Mouse (Mus musculus) olfactory bulb, adult 2 months (tissue): ENCODE data around the gene Gm5941. TPM values are rescaled to one million over a fixed set of nuclear protein-coding genes. Genes with fewer than 3 reads are reported as not detected.
"Not testable (repeated sequence)": the region's sequence is repeated elsewhere in the genome, so short reads cannot be mapped to it uniquely, and the experiment has no call there.

ENCODE experiments used
- H3K27ac ChIP-seq: fragments of 200-500 bp; 2 replicates; pipeline ENCODE4 v1.5.1; 2012; ENCODE audit warnings: low read depth, low read length; ENCODE audit not compliant: insufficient read depth
- H3K4me1 ChIP-seq: fragments of 200-500 bp; 2 replicates; pipeline ENCODE4 v1.6.1; 2012; ENCODE audit warnings: low read length; ENCODE audit not compliant: control insufficient read depth, insufficient read depth
- H3K4me3 ChIP-seq: fragments of 200-500 bp; 2 replicates; pipeline ENCODE4 v1.5.1; 2012; ENCODE audit warnings: mild to moderate bottlenecking, low read depth, low read length, moderate library complexity; ENCODE audit not compliant: insufficient read depth
- CTCF ChIP-seq: fragments of 200-500 bp; IDR thresholded peaks from 2 replicates; pipeline ENCODE4 v1.5.1; 2012; ENCODE audit warnings: low read depth, mild to moderate bottlenecking, low read length, moderate library complexity; ENCODE audit not compliant: insufficient read depth
- POLR2A ChIP-seq: fragments of 200-500 bp; IDR thresholded peaks from 2 replicates; pipeline ENCODE4 v1.6.1; 2012; ENCODE audit warnings: mild to moderate bottlenecking, low read depth, low read length, moderate library complexity; ENCODE audit not compliant: insufficient read depth
- WGBS: fragments of 180-500 bp; shearing (Covaris S2); methylation state at CpG from one replicate; pipeline ENCODE4 v1.1.7; 2018; 5-methylcytosine and 5-hydroxymethylcytosine counted together
- polyA plus RNA-seq: library from polyadenylated mRNA; stranded (reverse); fragments of >200 nt; gene quantifications from 2 replicates; pipeline ENCODE4 v1.2.4, GENCODE M21; 2012; ENCODE audit warnings: low replicate concordance; ENCODE audit not compliant: missing spikeins, insufficient read depth, insufficient read length

Gm5941 gene
- not detected in 2 replicates for polyA plus RNA-seq

DNA sequence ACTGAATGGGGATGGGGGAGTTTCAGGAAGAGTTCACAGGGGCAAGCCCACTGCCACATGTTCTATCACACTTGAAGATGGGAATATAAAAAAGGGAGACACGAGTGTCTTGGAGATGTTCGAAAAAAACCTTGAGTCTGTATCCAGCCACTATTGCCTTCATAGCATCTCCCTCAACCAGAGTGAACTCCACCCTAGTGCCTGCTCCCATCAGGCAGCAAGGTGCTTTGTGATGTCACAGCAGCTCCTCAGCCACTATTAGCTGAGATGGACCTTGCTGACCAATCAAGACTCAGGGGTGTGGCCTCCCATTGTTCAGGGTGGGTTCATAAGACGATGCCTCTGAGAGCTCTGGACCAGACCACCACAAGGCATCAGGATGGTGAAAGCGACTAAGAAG is at the start of gene Gm5941:
Gm5941 (plus strand) TSS at position 301 of the 400 bp plus-strand sequence.
- H3K4me1 ChIP-seq, H3K27ac ChIP-seq, H3K4me3 ChIP-seq: not testable (repeated sequence)
- WGBS, result 91% methylated on average over 4 of the region's 4 CpGs

DNA sequence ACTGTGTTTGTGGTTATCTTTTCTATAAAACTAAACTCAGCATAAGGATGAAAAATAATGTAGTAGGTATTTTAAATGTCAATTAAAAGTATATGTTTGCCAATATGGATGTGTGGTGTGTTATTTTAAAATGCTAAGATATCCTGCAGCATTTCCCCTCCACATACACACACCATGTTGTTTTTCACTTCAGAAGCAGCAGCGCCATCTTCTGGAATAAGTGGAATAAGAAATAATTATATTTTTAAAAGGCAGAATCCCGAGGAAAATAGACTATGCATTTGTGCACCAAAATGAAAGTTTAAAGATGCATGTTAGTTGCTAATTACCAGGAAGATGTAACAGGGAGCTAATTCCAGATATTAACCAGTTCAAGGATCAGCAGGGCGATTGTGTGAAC is 29.3 kb upstream of the Gm5941 start:
- H3K4me3 ChIP-seq, result no peak overlapping the region
- H3K27ac ChIP-seq, result no peak overlapping the region
- WGBS, result 24% methylated on average over 3 of the region's 3 CpGs
- TF ChIP-seq CTCF, result no peak
- no peak for TF ChIP-seq POLR2A
- no peaks in the 10 kb centered on the region for H3K4me1 ChIP-seq

DNA sequence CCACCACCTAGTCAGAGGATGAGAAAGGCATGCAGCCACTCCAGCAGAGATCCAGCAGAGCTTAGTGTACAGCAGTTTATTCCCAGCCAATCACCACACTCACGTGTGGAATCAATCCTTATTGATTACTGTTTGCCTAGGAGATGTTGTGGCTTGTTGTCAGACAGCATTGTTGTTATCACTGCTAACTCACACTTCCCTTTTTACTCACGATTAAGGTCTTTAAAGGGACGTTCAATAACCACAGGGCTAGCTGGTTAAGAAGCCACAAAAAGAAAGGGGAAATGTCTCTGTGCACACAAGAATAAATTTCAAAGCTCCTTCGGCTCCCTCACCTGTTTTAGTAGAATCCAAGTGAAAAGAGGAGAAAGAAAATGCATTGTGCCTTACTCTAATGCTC is 25.0 kb upstream of the Gm5941 start:
- Histone ChIP-seq H3K27ac (no peak overlapping the region), H3K4me3 (no peak overlapping the region), H3K4me1 (no peaks in the 10 kb centered on the region)
- no peak for TF ChIP-seq CTCF
- no peak for TF ChIP-seq POLR2A
- 65% methylated on average over 4 of the region's 4 CpGs for WGBS

DNA sequence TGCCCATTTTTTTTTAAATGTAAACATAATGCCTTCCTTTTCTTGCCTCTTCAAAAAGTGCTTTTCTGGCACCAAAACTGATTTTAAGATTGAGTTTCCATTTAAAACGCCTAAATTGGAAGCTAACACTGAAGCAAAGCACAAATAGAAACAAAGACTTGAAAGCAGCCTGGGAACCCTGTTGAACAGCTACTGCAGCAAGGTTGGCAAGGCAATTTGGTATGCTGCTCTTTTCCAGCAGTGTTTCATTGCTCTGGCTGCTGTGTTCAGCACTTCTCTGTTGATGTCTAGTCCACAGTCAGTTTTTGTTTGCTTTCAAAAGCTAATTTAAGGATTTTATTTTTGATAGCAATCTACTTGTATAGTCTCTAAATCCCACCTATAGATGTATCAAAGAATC is 8.5 kb downstream of the Gm5941 start:
- TF ChIP-seq CTCF (no peak), POLR2A (no peak)
- H3K4me3 ChIP-seq, result no peak overlapping the region
- WGBS, result 10% methylated on average over 1 of the region's 1 CpGs

DNA sequence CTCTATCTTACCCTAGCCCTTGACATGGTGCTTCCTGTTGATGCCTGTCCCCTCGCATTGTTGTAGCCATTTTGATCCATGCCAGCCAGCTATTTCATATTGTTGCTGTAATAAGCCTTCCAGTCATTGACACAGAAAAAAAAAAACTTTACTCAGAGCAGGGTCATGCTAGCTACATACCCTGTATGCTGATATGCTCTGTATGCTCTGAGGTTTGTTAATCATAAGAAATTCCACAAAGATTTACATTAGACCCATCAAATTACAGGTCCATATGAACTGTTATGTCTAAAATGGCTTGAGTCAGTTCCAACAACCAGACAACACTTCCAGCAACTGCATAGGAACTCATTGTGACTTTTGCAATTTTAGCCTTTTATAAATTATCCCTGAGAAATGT is 38.1 kb downstream of the Gm5941 start:
- WGBS, result 75% methylated on average over 1 of the region's 1 CpGs
- no peaks in the 10 kb centered on the region for H3K4me1 ChIP-seq
- H3K27ac ChIP-seq, result no peak overlapping the region
- TF ChIP-seq POLR2A (no peak), CTCF (no peak)
- no peak overlapping the region for H3K4me3 ChIP-seq

More for the DNA sequence above, 8.5 kb downstream of the Gm5941 start:
- Histone ChIP-seq H3K4me1 (no peaks in the 10 kb centered on the region), H3K27ac (no peak overlapping the region)

Other genes starting within 250 kb of the Gm5941 start
- gene Mageb18, start 109.6 kb downstream of the Gm5941 start, polyA plus RNA-seq, result not detected in 2 replicates